Mouse (Mus musculus) ovary, postnatal 36 days (tissue): Measurements from ENCODE around the gene Txndc9.

Experiments
- DNase-seq: peaks from one replicate; pipeline ENCODE4 v3.0.0; 2022; ENCODE audit warnings: low spot score, mixed read lengths

The Txndc9 gene

DNA sequence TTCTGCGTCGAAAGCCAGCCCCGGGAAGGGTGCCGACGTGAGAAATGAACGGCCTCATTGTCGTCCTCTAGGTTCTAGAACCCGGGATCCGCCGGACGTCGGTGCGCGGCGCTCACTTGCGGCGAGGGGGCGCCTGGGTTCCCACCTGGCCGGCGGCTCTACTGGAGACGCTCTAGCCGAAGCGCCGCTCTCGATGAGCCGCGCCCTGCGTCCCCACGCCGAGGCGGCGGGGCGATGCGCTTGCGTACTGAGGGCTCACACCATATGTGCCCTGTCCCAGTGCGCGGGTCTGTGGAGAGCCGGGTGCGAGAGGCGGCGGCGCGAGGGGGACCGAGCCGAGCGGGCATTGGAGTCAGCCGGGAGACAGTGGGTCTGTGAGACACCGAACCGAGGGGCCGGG is at the start of gene Txndc9, which contains the start of gene Eif5b:
Gene Txndc9 (minus strand): TSS at position 27 of the 400 bp plus-strand sequence.
Gene Eif5b (plus strand): TSS at position 144 of the 400 bp plus-strand sequence.
- DNase-seq, result peak; percentile 95

DNA sequence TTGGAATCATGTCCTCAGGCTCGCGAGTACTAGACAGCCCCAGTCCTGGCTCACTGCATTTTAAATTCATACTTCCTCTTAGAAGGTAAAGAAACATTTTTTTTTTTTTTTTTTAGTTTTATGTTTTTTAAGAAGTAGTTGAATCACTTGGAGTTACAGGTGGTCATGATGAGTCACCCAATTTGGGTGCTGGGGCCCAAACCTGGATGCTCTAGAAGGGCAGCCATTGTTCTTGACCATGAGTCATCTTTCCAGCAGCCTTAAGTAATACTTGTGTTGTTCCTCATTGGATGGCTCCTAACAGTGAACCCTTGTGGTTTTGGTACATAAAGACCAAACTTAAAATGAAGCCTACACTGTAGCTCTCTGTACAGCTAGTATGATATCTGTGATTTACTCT is 41.2 kb upstream of the Txndc9 start:
- DNase-seq, result no peak

DNA sequence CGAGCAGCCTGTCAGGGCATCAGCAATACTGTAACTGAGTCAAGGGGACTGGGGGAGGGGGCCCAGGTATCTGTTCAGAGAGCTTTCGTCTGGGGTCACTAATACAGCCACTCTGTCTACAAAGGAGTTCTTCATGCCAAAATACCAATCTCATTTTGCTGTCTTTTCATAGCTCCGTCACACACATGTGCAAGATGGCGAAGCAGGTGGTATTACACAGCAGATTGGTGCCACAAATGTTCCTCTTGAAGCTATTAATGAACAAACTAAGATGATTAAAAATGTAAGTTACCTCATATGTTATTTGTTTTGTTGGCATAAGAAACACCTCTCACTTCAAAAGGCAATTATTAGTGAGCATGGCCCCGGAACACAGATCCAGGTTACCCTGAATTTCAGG is 39.7 kb upstream of the Txndc9 start:
- DNase-seq, result no peak

DNA sequence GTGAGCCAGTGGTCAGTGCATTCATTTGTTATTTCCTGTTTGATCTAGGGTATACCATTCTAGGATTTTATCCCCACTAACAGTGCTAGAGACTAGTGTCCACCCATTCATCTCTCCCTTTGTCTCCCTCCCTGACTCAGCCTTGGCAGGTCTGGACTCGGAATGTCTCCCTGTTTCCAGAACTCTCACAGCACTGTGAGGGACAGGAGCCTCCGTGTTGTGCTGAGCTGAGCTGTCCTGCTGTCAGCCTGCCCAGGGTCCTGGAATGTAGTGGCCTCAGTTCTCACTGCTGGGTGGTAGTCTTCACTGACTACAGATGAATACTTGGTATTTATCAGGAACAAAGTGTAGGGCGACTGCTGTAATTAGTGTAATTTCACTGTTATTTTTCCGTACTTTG is 37.8 kb upstream of the Txndc9 start:
- DNase-seq, result no peak

DNA sequence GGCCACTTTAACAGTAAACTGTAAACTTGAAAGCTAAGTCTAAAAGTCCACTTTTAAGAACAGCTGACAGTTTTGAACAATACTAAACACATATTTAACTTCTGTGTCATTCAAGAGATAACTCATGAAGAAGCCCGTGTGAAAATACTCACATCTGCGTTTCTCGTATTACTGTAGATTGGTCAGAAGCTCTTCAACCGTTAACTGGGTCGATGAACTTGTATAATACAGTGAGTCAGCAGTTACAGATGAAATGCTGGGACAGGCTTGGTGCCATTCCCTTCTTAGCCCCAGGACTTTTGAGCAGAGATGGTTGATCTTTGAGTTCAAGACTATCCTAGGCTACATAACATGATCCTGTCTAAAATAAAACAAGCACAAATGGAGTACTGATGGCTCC is 33.7 kb upstream of the Txndc9 start:
- DNase-seq, result no peak

DNA sequence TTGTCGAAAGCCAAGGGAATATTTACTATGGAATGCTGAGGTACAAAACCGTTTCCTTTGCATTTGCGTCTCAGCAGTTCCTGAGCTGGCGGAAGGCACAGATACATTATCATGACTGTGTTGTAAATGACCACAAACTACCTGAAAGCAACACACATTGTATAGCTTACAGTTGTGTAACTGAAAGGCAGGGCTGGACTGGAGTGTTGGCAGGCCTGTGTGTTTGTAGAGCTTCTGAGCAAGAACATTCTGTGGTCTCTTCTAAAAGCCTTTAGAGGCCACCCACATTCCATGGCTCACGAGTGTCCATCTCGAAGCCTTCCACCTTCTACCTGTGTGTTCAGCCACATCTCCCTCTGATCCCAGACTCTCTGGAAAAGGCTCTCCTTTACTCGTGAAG is 29.6 kb upstream of the Txndc9 start:
- no peak for DNase-seq

DNA sequence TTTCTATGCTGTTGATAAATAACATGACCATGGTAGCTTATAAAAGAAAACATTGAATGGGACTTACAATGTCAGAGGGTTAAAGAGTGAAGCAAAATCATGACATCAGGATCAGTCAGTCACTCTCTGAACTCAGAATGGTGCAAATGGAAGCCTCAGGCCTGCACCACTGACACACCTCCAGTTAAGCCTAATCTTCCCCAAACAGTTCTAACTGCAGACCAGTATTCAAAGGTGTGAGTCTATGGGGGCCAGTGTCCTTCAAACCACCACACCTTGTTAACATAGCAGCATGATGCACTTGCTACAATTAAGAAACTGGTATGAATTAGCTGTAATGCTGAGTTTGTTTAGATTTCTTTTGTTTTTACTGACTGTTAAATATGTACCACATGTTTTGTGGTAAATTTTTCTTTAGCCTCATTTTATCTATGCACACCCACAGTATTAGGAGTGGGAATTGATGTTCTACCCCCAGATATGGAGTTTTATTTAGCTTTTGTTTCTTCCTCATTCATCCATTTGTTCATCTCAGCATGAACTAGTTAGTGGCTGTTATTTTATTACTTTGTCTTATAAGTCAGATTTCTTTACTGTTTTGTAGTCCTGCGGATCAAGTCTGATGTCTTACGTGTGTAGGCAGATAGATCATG is 17.0 kb upstream of the Txndc9 start:
- DNase-seq, result no peak

DNA sequence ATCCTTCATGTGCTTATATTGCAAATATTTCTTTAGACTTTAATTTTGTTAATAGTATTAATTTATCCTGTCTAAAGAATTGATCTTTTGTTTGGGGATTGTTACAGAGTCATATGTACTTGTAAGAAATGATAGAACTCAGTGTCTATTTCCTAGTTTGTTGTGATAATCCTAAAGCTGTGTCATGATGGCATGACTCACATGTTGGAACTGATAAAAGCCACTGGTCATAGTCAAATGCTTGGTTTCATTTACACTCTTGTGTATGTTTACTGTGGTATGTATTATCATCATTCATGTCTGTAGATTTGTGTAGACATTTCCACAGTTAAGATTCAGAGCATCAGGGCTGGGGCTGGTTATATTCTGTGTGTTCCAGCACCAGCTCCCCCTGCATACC is 14.8 kb upstream of the Txndc9 start:
- no peak for DNase-seq

DNA sequence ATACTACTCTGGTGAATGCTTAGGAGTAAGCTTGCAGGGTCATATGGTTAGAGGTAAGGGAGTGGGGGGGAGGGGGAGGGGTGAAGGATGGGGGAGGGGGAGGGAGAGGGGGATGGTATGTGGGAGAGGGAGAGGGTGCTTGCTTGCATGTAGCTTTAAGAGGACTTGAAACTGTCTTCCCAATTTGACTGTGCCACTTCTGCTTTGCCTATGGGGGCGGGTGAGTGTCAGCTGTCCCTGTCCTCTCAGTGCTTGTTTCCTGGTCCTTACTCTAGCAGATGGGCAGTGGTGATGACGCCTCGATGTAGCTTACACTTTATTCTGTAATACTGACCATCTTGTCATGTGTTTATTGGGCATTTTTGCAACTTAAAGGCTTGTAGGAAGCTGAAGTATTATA is 14.4 kb upstream of the Txndc9 start:
- DNase-seq, result no peak

DNA sequence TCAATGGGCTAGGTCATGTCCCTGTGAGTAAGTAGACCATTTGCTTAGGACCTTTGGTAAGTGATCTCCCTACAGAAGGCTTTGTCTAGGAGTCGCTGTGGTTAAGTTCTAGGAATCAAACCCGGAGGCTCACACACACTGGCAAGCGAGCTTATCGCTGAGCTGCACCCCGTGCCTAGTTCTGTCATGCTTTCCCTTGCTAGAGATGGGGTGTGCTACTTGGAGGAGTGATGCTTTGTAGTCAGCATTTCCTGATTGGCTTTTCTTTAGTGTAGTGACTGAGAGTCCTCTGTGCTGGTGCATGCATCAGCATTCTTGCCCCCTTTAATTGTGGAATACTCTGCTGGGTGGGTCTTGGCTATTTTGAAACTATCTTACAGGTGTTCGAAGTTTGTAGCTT is 14.0 kb upstream of the Txndc9 start:
- DNase-seq, result no peak

DNA sequence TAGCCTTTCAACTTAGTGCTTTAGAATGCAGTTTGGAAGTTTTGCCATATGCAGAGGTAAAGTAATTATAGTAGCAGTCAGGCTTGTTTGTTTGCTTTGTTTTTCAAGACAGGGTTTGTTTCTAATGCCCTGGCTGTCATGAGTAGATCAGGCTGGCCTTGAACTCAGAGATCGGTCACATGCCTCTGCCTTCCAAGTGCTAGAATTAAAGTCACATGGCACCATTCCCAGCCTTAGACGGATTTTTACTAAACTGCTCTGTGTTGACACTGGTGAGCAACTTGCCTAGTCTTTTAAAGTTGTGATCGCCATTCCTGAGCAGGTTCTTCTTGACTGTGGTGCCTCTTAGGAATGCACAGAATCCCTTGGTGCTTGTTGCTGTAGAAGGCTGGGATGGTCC is 9.0 kb upstream of the Txndc9 start:
- no peak for DNase-seq

DNA sequence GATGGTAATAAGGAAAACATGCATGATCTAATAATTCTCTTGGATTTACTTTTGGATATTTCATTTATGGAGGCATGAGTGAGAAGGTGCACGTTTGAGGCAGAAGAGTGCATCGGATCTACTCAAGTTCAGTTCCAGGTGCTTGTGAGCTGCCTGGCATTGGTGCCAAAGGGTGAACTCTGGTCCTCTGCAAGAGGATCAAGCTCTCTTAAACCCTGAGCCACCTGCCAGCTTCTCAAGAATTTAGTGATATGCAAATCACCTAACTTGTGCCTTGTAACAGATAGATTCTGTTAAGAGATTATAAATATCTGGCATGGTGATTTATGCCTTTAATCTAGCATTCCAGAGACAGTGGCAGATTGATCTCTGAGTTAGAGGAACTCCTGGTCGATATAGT is 5.4 kb upstream of the Txndc9 start:
- DNase-seq, result no peak

DNA sequence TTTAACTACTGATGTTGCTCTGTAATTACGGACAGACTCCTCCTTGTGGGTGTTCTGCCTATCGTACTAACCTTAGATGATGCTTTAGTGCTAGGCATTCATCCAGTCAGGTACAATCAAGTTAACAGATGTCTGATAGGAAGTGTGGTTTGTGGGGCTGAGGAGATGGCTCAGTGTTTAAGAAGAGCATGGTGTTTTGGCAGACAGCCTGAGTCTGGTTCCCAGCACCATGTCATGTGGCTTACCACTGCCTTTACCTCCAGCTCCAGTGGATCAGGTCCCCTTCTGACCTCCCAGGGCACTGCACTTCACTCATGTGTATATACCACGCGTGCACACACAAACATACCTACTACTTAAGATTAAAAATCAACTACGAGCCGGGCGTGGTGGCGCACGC is 4.3 kb upstream of the Txndc9 start:
- DNase-seq, result no peak

DNA sequence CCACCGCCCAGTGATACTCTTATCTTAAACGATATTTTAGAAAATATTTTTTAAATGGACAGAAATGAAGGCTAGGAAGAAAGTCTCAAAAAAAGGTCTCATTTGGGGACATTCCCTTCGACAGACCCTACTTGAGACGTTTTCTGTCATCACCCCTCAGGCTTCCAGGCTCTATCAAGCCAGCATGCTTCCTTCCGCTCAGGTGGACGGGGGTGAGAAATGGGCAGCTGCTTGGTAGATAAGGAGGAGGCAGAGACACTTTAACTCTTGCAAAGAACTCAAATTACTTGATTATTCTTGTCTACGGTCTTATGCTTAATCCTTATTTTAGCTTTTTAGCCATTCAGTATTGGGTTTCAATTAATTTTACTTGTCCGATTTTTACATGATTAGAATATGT is 3.2 kb upstream of the Txndc9 start:
- no peak for DNase-seq

DNA sequence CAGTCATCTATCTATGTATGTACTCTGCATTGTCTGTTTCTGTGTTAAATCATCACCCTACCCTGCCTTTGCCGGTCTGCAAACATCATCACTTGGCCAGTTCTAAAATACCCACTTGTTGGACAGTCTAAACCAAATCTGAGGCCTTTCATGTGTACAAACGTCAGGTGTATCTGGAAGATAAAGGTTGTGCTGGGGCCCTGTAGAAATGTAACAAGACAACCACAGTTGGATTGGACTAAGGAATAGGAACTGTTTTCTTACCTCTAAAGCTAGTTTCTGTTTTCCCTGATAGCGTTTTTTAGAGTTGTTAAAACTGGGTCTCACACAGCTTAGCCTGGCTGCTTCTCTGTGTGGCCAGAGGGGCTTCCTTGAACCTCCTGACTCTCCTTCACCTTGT is 1.9 kb upstream of the Txndc9 start:
- no peak for DNase-seq

DNA sequence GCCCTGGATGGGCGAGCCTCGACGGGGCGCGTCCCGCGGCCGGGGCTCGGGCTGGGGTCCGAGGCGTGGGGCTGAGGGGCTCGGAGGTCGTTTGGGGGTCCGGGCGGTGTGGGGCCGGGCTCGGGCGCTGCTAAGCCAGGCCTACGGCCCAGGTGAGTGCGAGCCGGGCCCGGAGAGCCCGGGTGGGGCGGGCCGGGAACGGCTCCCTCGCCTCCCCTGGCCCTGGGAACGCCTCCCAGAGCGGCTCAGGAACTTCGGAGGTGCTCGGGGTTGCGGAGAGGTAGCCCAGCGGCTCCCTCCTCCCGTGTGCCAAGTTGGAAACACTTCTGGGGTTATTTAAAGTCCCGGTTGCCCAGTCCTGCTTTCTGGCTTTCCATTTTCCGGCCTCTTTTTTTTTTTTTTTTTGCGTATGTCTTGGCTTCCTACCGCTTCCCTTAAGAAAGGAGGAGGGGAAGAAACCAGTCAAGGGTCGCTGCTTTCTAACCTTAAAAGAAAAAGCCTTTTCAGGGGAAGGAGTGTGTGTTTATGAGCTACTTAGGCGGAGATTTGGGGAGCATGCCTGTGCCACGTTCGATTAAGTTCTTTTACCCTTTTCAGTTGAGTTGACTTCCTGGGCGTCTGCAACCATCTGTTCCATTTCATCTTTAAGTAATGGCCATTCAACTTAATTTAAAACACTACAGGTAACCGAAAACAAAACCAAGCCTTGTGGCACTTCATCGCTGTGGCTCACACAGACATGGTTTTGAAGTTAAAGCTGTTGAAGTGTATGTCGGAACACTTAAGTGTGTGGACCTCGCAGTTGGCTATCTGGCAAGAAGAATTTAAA is 892 bp upstream of the Txndc9 start:
- no peak for DNase-seq

DNA sequence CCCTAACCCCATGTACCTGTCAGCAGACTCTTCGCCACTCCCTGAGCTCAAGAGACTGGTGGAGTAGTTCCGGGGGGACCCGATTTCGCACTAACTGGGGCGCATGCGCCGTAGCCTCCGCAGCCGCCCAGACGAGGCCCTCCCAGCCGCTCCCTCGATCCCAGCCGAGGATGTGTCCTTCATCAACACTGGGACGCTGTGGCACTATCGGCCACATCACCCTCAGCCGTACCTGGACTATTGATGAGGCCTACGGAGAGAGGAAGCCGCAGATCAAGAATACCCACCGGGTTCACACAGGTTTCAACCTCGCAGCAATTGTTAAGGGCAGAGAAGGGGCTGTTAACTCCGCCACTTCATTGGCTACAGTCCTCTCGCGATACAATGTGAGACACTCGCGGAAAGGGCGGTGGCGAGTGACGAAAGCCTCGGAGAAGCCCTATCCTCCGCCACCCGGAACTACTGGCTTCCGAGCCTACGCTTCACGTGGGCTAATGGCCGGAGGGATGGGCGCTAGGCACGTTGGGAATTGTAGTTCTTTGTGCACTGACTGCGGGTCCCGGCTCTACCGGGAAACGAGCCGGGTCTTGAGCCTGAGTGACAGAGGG is 712 bp downstream of the Txndc9 start:
- peak; percentile 94 for DNase-seq

DNA sequence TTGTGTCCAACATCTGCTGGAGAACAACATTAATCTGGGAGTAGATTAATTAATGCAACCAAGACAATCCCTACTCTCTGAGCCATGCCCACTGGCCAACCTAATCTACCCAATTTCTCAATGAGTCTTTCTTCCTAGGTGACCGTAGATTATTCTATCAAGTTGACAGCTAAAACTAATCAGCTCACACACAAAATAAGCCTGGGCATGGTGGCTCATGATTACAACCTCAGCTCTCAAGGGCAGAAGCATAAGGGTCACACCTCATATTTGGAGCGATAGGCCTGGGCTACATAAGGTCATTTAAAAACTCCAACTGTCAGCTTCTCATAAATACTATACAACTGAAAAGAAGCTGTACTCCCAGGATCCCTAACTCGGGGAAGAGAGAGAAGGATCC is 1.5 kb downstream of the Txndc9 start:
- DNase-seq, result no peak

DNA sequence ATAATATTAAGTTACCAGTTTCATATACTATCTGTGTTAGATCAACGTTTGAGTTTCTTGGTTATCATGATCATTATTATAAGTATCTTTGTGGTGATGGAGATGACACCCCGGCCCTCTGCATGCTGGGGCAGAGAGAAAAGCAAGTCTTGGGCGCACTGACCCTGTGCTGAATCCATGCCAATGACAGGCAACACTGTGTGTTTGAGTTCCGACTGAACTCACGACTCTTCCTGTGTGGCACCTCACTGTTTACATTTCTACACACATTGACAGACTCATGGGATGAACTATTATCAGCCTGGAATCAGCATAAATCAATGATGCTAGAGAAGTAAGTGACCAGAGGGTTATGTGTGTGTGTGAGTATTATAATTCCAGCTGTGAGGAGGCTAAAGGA is 9.8 kb downstream of the Txndc9 start:
- no peak for DNase-seq

DNA sequence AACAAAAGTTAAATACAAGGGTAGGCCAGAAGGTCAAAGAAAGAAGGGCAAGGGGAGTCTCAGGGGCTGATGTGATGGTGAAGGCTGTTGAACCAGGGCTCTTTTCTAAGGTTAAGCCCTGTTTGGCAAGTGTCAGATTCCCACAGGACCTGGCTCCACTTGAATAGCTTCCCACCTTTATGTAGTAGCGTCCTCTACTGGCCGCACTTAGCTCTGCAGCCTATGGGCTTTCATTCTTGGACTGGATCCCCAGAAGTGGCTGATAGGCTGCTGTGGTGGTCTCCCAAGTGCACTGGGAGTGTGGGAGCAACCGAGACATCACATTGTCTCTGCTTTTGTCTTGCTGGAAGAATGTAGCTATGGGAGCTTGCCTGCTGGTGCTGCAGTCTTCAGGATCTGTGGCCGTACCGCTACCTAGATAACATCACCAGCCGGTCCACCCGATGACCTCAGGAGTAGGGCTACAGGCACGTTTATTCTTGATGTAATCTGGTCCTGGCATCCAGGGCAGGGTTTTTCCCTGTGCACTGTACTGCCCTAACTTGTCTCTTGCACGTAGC is 11.8 kb downstream of the Txndc9 start:
- peak; percentile 35 for DNase-seq

DNA sequence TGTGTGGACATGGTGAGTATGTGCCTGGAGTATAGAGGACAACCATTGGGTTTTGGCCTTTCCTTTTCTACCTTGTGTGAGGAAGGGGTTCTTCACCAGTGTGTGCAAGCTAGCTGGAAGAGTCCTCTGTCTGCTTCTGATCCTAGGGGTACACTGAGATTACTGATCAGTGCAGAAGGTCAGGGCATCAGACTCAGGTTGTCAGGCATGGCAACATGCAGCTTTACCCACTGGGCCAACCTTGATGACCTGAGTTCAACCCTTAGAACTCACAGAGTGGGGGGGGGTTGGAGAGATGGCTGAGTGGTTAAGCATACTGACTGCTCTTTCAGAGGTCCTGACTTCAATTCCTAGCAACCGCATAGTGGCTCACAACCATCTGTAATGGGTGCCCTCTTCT is 13.4 kb downstream of the Txndc9 start:
- no peak for DNase-seq

DNA sequence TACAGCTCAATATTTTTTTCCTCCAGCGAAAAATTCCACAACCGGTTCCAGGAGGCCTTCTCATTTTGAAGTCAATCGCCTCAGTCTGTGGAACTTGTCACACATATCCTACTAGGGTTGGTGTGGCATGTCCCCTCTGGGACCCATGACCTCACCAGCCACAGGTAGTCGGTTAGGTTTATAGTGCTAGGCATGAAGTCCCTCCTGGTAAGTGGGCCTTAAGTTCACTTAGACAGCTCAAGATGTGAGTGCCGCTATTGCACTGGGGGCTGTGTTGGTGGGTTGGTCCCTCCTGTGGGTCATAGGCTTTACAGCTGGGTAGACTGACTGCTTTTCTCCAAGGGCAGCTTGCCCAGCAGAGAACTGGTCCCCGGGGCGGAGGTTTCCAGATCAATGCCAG is 20.4 kb downstream of the Txndc9 start:
- no peak for DNase-seq

DNA sequence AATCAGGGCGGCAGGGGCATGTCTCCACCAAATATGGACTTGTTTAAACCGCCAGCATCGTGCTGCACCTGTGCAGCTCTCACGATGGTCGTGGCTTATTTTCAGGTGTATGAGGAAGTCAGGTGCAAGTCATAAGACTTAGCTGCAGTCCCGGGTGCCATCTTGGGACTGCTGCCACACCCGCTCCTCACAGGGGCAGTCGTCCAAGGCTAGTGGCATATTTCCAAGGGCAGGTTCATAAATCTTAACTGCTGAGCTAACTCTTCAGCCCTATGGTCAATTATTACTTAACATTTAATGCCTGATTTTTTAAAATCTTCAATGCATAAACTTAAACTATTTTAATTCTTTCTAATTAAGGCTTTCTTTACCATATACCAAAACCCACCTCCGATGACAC is 21.0 kb downstream of the Txndc9 start:
- peak; percentile 44 for DNase-seq
